Mouse (Mus musculus) small intestine, adult 2 months (tissue): ENCODE data around the gene Trpv4.

Experiments used
- CTCF ChIP-seq: fragments of 200-500 bp; IDR thresholded peaks from 2 replicates; pipeline ENCODE4 v1.5.1; 2012; ENCODE audit warnings: low read depth, mild to moderate bottlenecking, control low read depth, inconsistent platforms, low read length, moderate library complexity, mixed read lengths; ENCODE audit not compliant: insufficient replicate concordance, insufficient read length; ENCODE audit errors: extremely low read depth
- POLR2A ChIP-seq: fragments of 200-500 bp; IDR thresholded peaks from 2 replicates; pipeline ENCODE4 v1.6.1; 2012; ENCODE audit warnings: low read depth, mild to moderate bottlenecking, control low read depth, inconsistent platforms, low read length, moderate library complexity

DNA sequence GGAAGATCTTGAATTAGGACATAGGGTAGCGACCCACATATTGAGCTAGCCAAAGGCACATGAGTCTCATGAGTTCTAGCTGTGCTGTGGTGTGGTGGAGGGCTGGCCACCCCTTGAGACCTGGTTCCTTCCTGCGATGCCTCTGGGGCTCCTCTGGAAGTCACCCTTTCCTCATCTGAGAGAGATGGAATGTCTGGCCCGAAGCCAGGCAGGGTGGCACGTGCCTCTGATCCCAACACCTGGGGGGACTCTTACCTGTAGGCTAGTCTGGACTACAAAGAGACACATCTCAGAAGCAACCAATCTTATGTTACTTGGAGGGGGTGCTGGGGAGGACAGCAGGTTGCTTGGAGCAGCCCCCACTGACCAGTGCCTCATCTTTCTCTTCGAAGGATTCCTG, 64.3 kb downstream of the Trpv4 start:
- TF ChIP-seq CTCF = no peak
- no peak for TF ChIP-seq POLR2A
